Comparison of ENCODE assay signal across 18 mouse cellular contexts in the genomic region with DNA sequence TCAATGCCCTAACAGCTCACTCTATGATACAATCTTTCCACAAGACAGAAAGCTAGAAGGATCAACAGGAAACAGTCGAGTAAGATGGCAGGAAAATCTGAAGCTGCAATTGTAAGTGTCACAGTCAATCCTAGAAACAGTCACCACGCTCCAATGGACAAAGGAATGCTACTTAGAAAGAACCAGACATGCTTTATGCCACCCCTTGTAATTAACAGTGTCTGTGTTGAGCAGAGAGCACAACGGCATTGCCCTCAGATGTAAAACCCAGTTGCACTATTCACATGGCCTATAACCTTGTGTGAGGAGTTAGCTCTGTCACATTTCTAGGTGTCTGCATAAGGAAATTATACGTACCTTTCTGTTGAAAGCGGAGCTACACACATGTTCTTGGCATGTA.
"Had no signal": no experiment of that assay in that cellular context is flagged by ENCODE, and none has a peak within 500 bp of the region (broad histone marks: within the 10 kb centered on the region; RNA-seq: fewer than 3 reads in every experiment).

No protein-coding gene starts in this region.

- H3K27me3 ChIP-seq: lung, embryonic 15.5 days; megakaryocyte, embryonic 14.5 days; midbrain, embryonic 13.5 days; midbrain, embryonic 15.5 days; neural tube, embryonic 12.5 days; stomach, embryonic 15.5 days had no signal

- H3K4me2 ChIP-seq: lung, embryonic 15.5 days; midbrain, embryonic 11.5 days; midbrain, embryonic 13.5 days; midbrain, embryonic 15.5 days; neural tube, embryonic 12.5 days; stomach, embryonic 15.5 days had no signal

- H3K27ac ChIP-seq: lung, embryonic 15.5 days; macrophage; midbrain, embryonic 13.5 days; midbrain, embryonic 15.5 days; neural tube, embryonic 12.5 days; stomach, embryonic 15.5 days; stomach, postnatal 0 days had no signal

- ATAC-seq: liver, postnatal 0 days; lung, postnatal 0 days; midbrain, embryonic 13.5 days; midbrain, embryonic 15.5 days had no signal

- H3K4me3 ChIP-seq: lung, embryonic 15.5 days; megakaryocyte, embryonic 14.5 days; midbrain, embryonic 13.5 days; midbrain, embryonic 15.5 days; neural tube, embryonic 12.5 days; stomach, embryonic 15.5 days had no signal

- DNase-seq: liver, postnatal 0 days; lung, adult 2 months; lung, postnatal 14 days; lung, postnatal 36 days; right cerebral cortex, postnatal 14 days; thymus, adult 2 months; thymus, postnatal 25 days; thymus, postnatal 4 days had no signal

- H3K4me1 ChIP-seq: lung, embryonic 15.5 days; megakaryocyte, embryonic 14.5 days; midbrain, embryonic 13.5 days; midbrain, embryonic 15.5 days; neural tube, embryonic 12.5 days; stomach, embryonic 15.5 days had no signal

- H3K9ac ChIP-seq: liver, postnatal 0 days; lung, embryonic 15.5 days; midbrain, embryonic 13.5 days; midbrain, embryonic 15.5 days; neural tube, embryonic 12.5 days; stomach, embryonic 15.5 days had no signal

- H3K9me3 ChIP-seq: lung, embryonic 15.5 days; megakaryocyte, embryonic 14.5 days; midbrain, embryonic 13.5 days; midbrain, embryonic 15.5 days; neural tube, embryonic 12.5 days; stomach, embryonic 15.5 days had no signal

- H3K36me3 ChIP-seq: lung, embryonic 15.5 days; midbrain, embryonic 13.5 days; midbrain, embryonic 15.5 days; neural tube, embryonic 12.5 days; stomach, embryonic 15.5 days had no signal
